Mouse (Mus musculus) midbrain, postnatal 0 days (tissue): ENCODE data around the gene Knstrn. TPM values are rescaled to one million over a fixed set of nuclear protein-coding genes. Genes with fewer than 3 reads are reported as not detected.

ENCODE experiments used
- ATAC-seq: fragments of 200-750 bp; cut with Nextera tagmentation; 2 replicates; pipeline ENCODE4 v1.8.0; 2017; ENCODE audit warnings: moderate number of reproducible peaks, mild to moderate bottlenecking, moderate TSS enrichment, moderate library complexity; ENCODE audit not compliant: low FRiP score
- DNase-seq: peaks from one replicate; pipeline ENCODE4 v3.0.0-alpha.2; 2015; ENCODE audit warnings: low spot score
- H3K27ac ChIP-seq: fragments of 300-500 bp; sonication (generic); 2 replicates; pipeline ENCODE4 v1.5.1; 2014; ENCODE audit warnings: low read depth, mild to moderate bottlenecking, low read length, mixed read lengths
- H3K27me3 ChIP-seq: fragments of 300-500 bp; sonication (generic); 2 replicates; pipeline ENCODE4 v1.6.1; 2014; ENCODE audit warnings: low read length, control low read depth, mixed read lengths; ENCODE audit not compliant: insufficient read depth
- H3K36me3 ChIP-seq: fragments of 300-500 bp; sonication (generic); 2 replicates; pipeline ENCODE4 v1.6.1; 2014; ENCODE audit warnings: low read length, control low read depth, mixed read lengths; ENCODE audit not compliant: insufficient read depth
- H3K4me1 ChIP-seq: fragments of 300-500 bp; sonication (generic); 2 replicates; pipeline ENCODE4 v1.6.1; 2014; ENCODE audit warnings: mild to moderate bottlenecking, control low read depth, antibody characterized with exemption, low read length, mixed read lengths; ENCODE audit not compliant: insufficient read depth
- H3K4me2 ChIP-seq: fragments of 300-500 bp; sonication (generic); 2 replicates; pipeline ENCODE4 v1.6.1; 2014; ENCODE audit warnings: low read depth, mild to moderate bottlenecking, low read length, mixed read lengths; ENCODE audit not compliant: poor library complexity, severe bottlenecking
- H3K4me3 ChIP-seq: fragments of 300-500 bp; sonication (generic); 2 replicates; pipeline ENCODE4 v1.5.1; 2014; ENCODE audit warnings: low read depth, mild to moderate bottlenecking, low read length, moderate library complexity
- H3K9ac ChIP-seq: fragments of 300-500 bp; sonication (generic); replicated peaks from 2 replicates; pipeline ENCODE4 v1.6.1; 2014; ENCODE audit warnings: mild to moderate bottlenecking, low read length, moderate library complexity, mixed read lengths; ENCODE audit not compliant: poor library complexity, severe bottlenecking
- H3K9me3 ChIP-seq: fragments of 300-500 bp; sonication (generic); 2 replicates; pipeline ENCODE4 v1.6.1; 2016; ENCODE audit warnings: low read length, control low read depth
- CTCF ChIP-seq: IDR thresholded peaks from 2 replicates; pipeline ENCODE4 v1.5.1; 2016; ENCODE audit warnings: antibody characterized with exemption, mild to moderate bottlenecking
- WGBS: fragments of 180-500 bp; shearing (Covaris S2); extraction: QIAGEN DNeasy Blood & Tissue Kit; methylation state at CpG from one replicate; pipeline ENCODE4 v1.1.7; 2014; 5-methylcytosine and 5-hydroxymethylcytosine counted together
- polyA plus RNA-seq: library from polyadenylated mRNA; unstranded; fragments of >200 nt; fragmentation: Nextera tagmentation; extraction: Ambion mirVana; gene quantifications from 2 replicates; pipeline ENCODE4 v1.2.1, GENCODE M21; 2015
- total RNA-seq: library from RNA; depleted of rRNA; stranded (reverse); fragments of >200 nt; gene quantifications from 2 replicates; pipeline ENCODE4 v1.2.3, GENCODE M21; 2014; rRNA removed

The Knstrn gene
- total and polyA plus RNA-seq, 2 experiments from 2014 or later: 4.5 to 6.6 TPM

DNA sequence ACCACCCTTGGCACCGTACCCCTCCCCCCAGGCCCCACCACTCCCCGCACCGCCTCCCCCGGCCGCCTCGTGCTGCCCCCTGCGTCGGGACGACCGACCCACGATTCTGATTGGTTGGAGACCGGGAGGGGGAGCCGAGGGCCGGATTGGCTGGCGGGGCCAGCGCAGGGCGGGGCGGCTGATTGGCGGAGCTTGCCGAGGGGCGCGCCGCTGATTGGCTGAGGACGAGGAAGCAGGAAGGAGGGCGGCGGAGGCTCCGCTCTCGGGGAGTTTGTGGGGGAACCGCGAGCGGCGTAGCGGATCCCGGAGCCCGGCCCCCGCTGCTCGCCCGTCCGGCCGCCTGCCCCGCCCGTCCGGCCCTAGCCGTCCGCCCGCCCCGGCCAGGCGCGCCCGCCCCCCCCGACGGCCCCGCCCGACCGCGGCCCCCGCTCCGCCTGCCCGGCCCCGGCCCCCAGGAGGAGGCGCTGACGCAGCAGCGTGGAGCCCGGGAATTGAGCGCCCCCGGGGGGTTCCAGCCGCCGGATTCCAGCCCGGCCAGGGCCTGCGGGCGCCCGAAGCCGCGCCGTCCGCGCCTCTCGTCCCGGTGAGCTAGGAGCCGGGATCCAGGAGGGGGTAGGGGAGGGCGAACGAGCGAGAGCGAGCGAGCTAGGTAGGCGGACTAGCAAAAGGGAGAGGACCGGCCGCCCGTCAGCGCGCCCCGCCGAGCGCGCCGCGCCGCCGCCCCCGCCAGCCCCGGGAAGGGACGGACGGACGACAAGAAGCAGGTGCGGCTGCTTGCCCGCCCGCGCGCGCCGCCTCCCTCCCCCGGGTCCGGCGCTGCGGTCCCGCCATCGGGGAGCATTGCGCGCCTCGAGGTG, 87.6 kb downstream of the Knstrn start:
- DNase-seq (peak; percentile 96), ATAC-seq (peak; percentile 92)
- H3K36me3 ChIP-seq: no peaks in the 10 kb centered on the region
- WGBS: 0% methylated on average over 18 of the region's 120 CpGs
- peaks cover 31% of the 10 kb centered on the region for H3K4me1 ChIP-seq
- peak overlapping the region; percentile 92 for H3K4me3 ChIP-seq
- peak overlapping the region; percentile 95 for H3K4me2 ChIP-seq
- peak overlapping the region; percentile 78 for H3K27ac ChIP-seq
- no peaks in the 10 kb centered on the region for H3K9me3 ChIP-seq
- H3K9ac ChIP-seq: peak overlapping the region; percentile 92
- TF ChIP-seq CTCF: peak; percentile 37
- H3K27me3 ChIP-seq: peaks cover 36% of the 10 kb centered on the region

DNA sequence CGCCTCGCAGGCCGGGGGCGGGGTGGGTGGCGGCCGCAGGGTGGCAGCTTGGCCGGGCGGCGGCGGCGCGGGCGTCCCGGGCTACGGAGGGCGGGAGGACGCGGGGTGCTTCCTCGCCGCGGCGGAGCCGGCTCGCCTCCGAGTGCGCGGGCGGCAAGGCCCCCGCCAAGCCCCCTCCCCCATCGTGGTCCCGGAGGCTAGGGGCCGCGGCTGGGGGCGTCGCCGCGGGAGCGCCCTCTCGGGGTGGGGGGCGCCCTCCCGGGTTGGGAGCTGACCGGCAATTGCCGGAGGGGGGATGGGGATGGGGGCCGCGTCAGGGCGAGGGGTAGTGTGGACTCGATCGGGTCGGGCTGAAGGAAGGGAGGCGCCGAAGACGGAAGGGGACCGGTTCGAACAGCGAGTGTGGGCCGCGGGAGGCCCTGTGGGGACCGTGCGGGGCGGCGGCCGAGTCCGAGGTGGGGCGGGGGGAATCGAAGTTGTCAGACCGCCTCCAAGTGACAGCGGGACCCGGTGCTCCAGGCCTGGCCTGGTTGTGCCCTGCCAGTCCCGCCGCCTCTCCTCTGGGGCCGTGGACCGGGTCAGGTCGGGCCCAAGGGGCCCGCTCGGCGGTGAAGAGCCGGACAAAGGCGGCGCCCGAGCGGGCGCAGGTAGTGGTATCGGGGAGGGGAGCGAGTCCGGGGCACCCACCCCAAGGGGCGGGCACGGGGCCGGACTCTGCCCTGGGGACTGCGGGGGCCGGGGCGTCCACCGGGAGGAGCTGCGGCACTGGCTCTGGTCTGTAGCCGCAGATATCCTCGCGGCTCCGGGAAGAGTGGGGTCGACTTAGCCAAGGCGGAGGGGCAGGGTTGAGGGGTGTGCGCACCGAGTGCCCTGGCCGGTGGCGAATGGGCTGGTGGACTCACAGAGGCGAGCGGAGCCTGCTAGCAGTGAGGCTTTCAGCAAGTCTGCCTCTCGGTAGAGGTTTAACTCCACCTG, 88.5 kb downstream of the Knstrn start:
- Histone ChIP-seq H3K9me3 (no peaks in the 10 kb centered on the region), H3K27me3 (peaks cover 28% of the 10 kb centered on the region), H3K4me1 (peaks cover 24% of the 10 kb centered on the region), H3K36me3 (no peaks in the 10 kb centered on the region), H3K4me2 (peak overlapping the region; percentile 95), H3K9ac (peak overlapping the region; percentile 92), H3K27ac (peak overlapping the region; percentile 78), H3K4me3 (peak overlapping the region; percentile 92)
- under 1% methylated on average over 65 of the region's 106 CpGs for WGBS
- TF ChIP-seq CTCF: peak; percentile 42
- DNase-seq (peak; percentile 42), ATAC-seq (peak; percentile 28)

DNA sequence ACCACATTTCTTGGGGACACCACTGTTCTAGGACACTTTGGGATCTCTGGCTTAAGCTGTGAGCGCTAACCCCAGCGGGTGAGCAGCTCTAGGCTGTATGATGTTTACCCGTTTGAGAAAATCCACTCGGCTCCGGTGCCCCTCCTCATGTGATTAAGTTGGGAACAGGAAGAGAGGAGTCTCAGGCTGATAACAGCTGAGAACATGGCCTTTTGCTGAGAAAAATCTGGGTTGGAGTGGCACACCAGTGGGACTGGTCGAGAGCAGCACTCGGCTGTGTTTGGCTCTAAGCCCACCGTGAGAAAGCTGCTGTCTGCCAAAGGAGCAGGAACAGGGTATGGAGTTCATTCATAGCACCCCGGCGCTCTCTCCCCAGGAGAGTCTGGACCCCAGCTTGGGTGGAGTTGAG, 89.5 kb downstream of the Knstrn start:
- no peaks in the 10 kb centered on the region for H3K36me3 ChIP-seq
- no peaks in the 10 kb centered on the region for H3K9me3 ChIP-seq
- peak overlapping the region; percentile 92 for H3K4me3 ChIP-seq
- peak overlapping the region; percentile 92; the same call in 1 of the 2 replicates for H3K9ac ChIP-seq
- peaks cover 18% of the 10 kb centered on the region for H3K27me3 ChIP-seq
- H3K4me1 ChIP-seq: peaks cover 22% of the 10 kb centered on the region
- no peak overlapping the region for H3K27ac ChIP-seq
- peak; percentile 48 for DNase-seq
- peak overlapping the region; percentile 95 for H3K4me2 ChIP-seq
- ATAC-seq: no peak
- no peak for TF ChIP-seq CTCF
- WGBS: 5% methylated on average over 10 of the region's 10 CpGs

Other genes with a start within 250 kb of the Knstrn start
- gene Bub1b, start 215.8 kb upstream of the Knstrn start, total RNA-seq: 7.4 and 8.9 TPM in 2 replicates
- 3.0 and 4.2 TPM in 2 replicates for gene Bub1b, start 215.8 kb upstream of the Knstrn start, polyA plus RNA-seq
- 107 and 120 TPM in 2 replicates for gene Pak6, start 150.7 kb upstream of the Knstrn start, total RNA-seq
- 65.5 and 66.1 TPM in 2 replicates for gene Pak6, start 150.7 kb upstream of the Knstrn start, polyA plus RNA-seq
- 0.22 TPM in 1 of 2 replicates, not detected in the other for gene Ankrd63, start 110.0 kb upstream of the Knstrn start, total RNA-seq
- gene Ankrd63, start 110.0 kb upstream of the Knstrn start, polyA plus RNA-seq: 0.04 TPM in 1 of 2 replicates, not detected in the other
- gene Plcb2, start 85.6 kb upstream of the Knstrn start, total RNA-seq: 0.52 and 2.4 TPM in 2 replicates
- 0.53 and 0.63 TPM in 2 replicates for gene Plcb2, start 85.6 kb upstream of the Knstrn start, polyA plus RNA-seq
- 13.5 and 17.4 TPM in 2 replicates for gene Inafm2, start 68.2 kb upstream of the Knstrn start, total RNA-seq
- gene Inafm2, start 68.2 kb upstream of the Knstrn start, polyA plus RNA-seq: 12.6 and 13.3 TPM in 2 replicates
- gene Ccdc9b, start 51.3 kb upstream of the Knstrn start, total RNA-seq: 1.5 and 3.4 TPM in 2 replicates
- 0.74 and 0.79 TPM in 2 replicates for gene Ccdc9b, start 51.3 kb upstream of the Knstrn start, polyA plus RNA-seq
- not detected in 2 replicates for gene Phgr1, start 41.2 kb upstream of the Knstrn start, total RNA-seq
- not detected in 2 replicates for gene Phgr1, start 41.2 kb upstream of the Knstrn start, polyA plus RNA-seq
- 180 and 201 TPM in 2 replicates for gene Disp2, start 34.3 kb upstream of the Knstrn start, total RNA-seq
- gene Disp2, start 34.3 kb upstream of the Knstrn start, polyA plus RNA-seq: 68.7 and 72.6 TPM in 2 replicates
- 57.5 and 62.4 TPM in 2 replicates for gene Ivd, start 48.0 kb downstream of the Knstrn start, total RNA-seq
- 50.7 and 54.9 TPM in 2 replicates for gene Ivd, start 48.0 kb downstream of the Knstrn start, polyA plus RNA-seq
- gene Bahd1, start 86.4 kb downstream of the Knstrn start, total RNA-seq: 22.0 and 28.6 TPM in 2 replicates
- gene Bahd1, start 86.4 kb downstream of the Knstrn start, polyA plus RNA-seq: 6.1 and 6.6 TPM in 2 replicates
- 4.9 TPM in 2 replicates for gene Chst14, start 112.5 kb downstream of the Knstrn start, total RNA-seq
- gene Chst14, start 112.5 kb downstream of the Knstrn start, polyA plus RNA-seq: 3.0 and 3.1 TPM in 2 replicates
- gene Ccdc32, start 215.4 kb downstream of the Knstrn start, total RNA-seq: 26.5 and 44.7 TPM in 2 replicates
- gene Ccdc32, start 215.4 kb downstream of the Knstrn start, polyA plus RNA-seq: 49.4 and 51.8 TPM in 2 replicates
- gene Rpusd2, start 220.8 kb downstream of the Knstrn start, total RNA-seq: 10.1 and 10.2 TPM in 2 replicates
- 2.9 and 3.2 TPM in 2 replicates for gene Rpusd2, start 220.8 kb downstream of the Knstrn start, polyA plus RNA-seq
- gene Knl1, start 233.1 kb downstream of the Knstrn start, total RNA-seq: 1.5 and 2.3 TPM in 2 replicates
- gene Knl1, start 233.1 kb downstream of the Knstrn start, polyA plus RNA-seq: 1.9 and 3.7 TPM in 2 replicates